Mouse (Mus musculus) lung, postnatal 36 days (tissue): ENCODE data around the gene 1110004F10Rik.

ENCODE experiments used
- DNase-seq: peaks from one replicate; pipeline ENCODE4 v3.0.0; 2022; ENCODE audit warnings: mixed read lengths

1110004F10Rik gene

DNA sequence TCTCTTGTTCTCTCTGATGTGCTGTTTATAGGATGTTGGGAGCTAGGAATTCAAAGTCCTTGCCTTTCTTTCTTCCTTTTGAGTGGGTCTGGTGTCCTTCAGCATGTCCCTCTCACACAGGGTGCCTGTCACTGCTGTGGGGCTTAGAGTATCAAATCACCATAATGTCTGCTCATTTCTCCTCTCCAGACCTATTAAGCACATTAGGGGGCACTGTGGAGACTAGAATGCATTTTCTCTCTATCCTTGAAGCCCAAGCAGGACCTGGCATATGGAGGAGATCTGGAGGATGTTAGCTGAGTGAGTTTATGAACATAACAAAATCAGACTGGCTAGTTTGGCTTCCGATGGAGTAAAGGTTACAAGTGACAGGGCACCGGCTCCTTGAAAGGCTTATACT is 107.9 kb downstream of the 1110004F10Rik start:
- no peak for DNase-seq

DNA sequence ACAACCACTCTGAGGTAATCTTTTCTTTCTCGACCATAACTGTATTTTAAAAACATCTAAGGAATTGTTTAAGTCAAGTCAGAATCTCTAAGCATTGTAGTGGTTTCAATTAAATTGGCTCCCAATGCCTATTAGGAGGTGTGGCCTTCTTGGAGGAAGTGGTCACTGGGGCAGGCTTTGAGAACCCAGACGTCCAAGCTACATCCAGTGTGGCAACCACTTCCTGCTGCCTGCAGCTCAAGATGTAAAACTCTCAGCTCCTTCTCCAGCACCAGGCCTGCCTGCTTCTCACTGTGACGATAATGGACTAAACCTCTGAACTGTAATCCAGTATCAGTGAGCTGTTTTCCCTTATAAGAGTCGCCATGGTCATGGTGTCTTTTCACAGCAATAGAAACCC is 110.4 kb downstream of the 1110004F10Rik start:
- peak; percentile 14 for DNase-seq

DNA sequence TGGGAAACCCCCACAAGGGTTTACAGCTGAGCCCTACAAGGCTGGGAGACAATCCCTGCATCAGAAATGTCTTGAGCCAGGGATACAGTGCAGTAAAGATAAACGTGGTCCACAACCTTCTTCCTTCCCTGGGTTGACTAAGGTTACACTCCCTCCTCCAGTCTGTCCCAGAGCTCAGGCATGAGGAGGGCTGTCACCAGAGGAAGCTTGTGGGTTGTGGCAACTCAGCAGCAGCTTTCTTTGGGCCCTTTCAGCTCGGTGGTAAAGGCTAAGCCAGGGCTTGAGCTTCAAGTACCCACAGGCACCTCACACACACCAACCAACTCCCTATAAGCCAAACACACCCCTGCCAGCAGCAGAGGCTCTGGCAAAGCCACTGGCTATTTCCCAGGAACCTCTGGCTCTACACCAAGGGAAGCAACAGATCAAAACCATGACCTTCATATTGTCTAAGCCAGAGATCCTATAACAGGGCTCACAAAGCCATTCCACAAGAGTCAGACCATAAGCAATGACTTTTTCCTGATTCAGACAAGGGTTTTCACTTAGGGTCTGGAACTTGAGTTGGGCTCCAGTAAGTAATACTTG is 114.7 kb downstream of the 1110004F10Rik start:
- no peak for DNase-seq
